Mouse (Mus musculus) layer of hippocampus, postnatal 14 days (tissue): ENCODE measurements around the gene Col5a1. TPM values are rescaled to one million over a fixed set of nuclear protein-coding genes. Genes with fewer than 3 reads are reported as not detected.

Experiments
- DNase-seq, 2 experiments: peaks; one replicate each; pipeline ENCODE4 v3.0.0; 2021 to 2022; ENCODE audit warnings: low spot score in 2 of 2, mixed read lengths in 1 of 2
- long read RNA-seq, 2 experiments: library from polyadenylated mRNA; stranded (forward); transcript quantifications; one replicate each; pipeline ENCODE4 v2.0.0; 2021
- total RNA-seq, 2 experiments: library from RNA; stranded (reverse); gene quantifications; 2 replicates each; pipeline ENCODE4 v1.2.3; 2021

Col5a1 gene
- 1 to 10 TPM; 5.9 to 6.1 TPM for total RNA-seq
- long read RNA-seq, experiment 1, partial matches to known transcripts = 0 of 1 reads
- long read RNA-seq, experiment 1, other reads (novel, unspliced or antisense) = 1 of 1 reads
- long read RNA-seq, experiment 2, partial matches to known transcripts = 3 of 4 reads
- long read RNA-seq, experiment 2, other reads (novel, unspliced or antisense) = 1 of 4 reads

DNA sequence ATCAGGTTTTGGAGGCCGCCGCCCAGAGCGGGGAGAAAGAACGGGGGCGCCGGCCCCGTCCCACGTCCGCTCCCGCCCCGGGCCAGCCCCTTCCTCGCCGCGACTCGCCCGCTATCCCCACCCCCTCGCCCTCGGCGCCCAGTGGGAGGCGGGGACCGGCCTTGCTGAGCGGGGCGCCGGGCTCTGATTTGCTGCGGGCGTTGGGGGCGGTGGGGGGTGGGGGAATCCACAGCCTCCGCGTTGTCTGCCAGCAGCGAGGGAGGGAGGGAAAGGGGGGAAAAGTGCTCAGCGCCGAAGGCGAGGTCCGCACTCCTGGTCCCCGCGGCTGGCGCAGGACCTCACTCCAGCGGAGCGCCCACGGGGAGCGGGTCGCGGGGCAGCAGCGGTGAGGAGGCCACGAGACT, at the start of gene Col5a1:
Gene Col5a1 (plus strand): TSS at position 278 of the 404 bp plus-strand sequence.
- peak; percentile 32 to 42 for DNase-seq

GRCm38 (mm10) chr2:27838112-27838511, 48.1 kb upstream of the Col5a1 start:
- no peak for DNase-seq

GRCm38 (mm10) chr2:27840890-27841289, 45.3 kb upstream of the Col5a1 start:
- DNase-seq = no peak

GRCm38 (mm10) chr2:27842893-27843292, 43.3 kb upstream of the Col5a1 start:
- DNase-seq = no peak

DNA sequence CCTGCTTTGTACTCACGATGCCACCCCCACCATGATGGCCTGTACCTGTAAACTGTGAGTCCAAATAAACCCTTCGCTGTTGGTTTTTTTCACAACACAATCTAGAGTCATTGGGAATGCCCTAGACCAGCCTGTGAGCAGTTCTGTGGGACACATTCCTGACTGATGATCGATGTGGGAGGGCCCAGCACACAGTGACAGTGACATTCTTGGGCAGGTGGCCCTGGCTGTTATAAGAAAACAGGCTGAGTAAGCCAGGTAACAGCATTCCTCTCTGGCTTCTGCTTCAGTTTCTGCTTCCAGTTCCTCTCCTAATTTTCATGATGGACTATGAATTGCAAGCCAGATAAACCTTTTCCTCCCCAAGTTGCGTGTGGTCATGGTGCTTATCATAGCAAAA, 41.3 kb upstream of the Col5a1 start:
- DNase-seq = no peak

DNA sequence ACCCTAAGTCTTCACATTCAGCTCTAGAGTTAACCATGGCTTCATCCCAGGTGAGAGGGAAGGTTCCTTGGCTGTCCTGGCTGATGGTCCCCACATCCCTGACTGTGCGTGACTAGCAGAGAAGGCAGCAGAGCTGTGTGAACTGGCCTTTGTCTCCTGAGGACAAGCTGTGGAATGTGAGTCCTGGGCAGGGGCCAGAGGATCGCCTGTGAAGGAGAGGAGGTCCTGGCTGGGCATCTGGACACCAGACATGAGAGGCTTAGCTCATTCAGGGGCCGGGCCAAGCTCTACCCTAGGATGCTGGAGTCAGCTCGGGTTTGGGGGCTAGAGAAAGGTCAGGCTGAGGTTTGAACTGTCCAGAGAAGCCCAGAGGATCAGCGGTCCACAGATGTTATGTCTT, 39.2 kb upstream of the Col5a1 start:
- DNase-seq = no peak

DNA sequence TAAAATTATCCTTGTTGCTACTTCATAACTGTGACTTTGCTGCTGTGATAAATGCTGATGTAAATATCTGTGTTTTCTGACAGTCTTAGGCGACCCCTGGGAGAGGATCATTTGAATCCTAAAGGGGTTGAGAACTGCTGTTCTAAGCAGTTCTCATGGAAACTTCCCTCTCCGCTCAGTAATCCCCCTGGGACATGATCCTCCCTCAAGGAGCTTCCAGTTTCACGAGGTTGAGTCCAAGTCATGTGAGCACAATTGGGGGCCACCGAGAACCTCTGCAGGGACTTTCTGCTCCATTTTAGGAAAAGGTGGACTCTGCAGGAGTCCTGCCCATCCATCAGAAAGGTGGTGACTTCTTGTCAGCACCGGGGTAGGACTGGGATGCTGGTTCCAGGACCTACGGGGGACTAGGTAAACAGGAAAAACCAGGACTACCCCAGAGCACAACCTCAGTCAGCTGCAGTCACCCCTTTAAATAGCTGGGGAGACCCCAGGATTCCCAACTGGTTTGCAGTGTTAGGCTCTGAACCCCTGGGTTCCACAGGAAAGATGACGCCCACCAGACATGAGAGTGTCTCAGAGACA, 38.3 kb upstream of the Col5a1 start:
- no peak for DNase-seq

GRCm38 (mm10) chr2:27848466-27848865, 37.8 kb upstream of the Col5a1 start:
- DNase-seq = no peak

DNA sequence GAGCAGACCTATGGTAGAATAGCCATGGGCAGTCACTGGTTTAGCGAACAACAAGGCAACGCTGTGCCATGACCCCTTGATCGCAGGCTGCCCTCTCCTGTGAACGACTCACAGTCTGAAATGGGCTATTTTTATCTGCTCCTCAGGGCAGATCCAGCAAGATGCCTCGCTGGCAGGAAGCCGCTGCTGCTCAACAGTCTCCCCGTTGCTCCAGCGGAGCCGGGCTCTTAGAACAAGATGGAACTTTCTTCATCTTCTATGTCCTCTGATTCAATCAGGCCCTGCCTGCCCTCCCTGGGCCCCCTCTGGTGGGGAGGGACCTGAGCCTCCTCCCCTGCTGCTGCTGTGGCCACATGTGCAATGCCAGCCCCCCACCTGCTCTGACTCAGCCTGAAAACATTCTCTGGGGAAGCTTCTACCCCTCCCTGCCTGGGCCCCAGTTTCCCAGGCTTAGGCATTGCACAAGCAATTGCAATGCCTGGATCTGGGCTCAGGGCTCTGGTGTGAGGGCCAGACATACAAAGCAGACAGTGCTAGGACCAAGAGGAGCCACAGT, 27.8 kb upstream of the Col5a1 start:
- no peak for DNase-seq

- no peak for DNase-seq
Observed at GRCm38 (mm10) chr2:27861576-27862238, 24.5 kb upstream of the Col5a1 start.

GRCm38 (mm10) chr2:27864491-27865365, 21.5 kb upstream of the Col5a1 start:
- DNase-seq = no peak

GRCm38 (mm10) chr2:27870586-27870985, 15.6 kb upstream of the Col5a1 start:
- no peak for DNase-seq

DNA sequence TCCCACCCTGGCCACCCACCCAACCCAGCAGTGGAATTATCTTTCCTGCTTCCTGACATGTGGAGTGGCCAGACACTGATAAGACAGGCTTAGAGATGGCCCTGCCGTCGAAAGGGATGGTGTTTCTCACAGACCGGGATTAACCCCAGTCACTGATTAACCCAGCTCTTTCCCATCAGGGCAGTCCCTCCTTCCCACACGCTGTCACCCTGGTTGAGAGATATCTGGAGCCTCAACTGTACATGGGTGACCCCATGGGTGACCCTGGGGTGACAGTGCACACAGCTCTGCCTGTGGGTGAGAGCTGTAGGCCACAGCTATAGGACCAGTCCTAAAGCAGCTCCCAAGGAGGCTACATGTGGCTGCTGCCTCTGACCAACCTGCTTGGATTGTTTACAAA, 15.2 kb upstream of the Col5a1 start:
- no peak for DNase-seq

DNA sequence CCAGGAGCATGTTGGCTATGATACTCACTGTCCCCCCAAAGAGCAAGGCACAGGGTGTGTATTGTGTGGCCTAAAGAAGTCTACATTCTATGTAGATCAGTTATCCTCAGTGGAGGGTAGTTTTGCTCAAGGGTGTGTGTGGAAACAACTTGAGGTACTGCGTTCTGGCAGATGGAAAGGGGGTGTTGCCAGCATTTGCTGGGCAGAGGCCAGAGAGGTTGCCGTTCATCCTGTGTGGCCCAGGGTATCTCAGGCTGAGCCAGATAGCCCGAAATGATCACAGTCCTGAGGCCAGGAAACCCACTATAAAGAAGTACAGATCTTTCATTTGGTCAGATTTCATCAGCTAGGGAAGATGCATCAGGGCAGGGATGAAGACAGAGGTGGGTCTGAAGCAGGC, 13.9 kb upstream of the Col5a1 start:
- no peak for DNase-seq

DNA sequence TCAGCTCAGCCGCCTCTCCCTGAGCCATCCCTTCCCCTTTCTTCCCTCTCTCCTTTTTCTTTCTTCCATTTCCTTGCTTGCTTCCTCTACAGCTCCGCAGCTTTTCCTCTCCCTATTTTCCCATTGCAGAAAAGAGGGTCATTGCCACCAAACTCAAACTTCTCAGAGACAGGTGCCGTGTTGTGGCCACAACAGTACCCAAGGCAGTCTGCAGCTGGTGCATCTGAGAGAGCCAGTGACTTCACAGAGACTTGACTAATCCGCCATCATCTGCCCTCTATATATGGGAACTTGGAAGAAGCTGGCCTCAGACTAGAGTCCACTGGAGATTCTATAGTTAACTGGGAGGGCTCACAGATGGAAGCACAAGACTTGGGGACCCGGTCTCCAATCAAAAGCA, 13.2 kb upstream of the Col5a1 start:
- DNase-seq = no peak

- no peak for DNase-seq
Observed at GRCm38 (mm10) chr2:27874596-27874995, 11.6 kb upstream of the Col5a1 start.

GRCm38 (mm10) chr2:27875231-27875630, 11.0 kb upstream of the Col5a1 start:
- DNase-seq = no peak

- no peak for DNase-seq
Observed at GRCm38 (mm10) chr2:27875786-27876185, 10.4 kb upstream of the Col5a1 start.

DNA sequence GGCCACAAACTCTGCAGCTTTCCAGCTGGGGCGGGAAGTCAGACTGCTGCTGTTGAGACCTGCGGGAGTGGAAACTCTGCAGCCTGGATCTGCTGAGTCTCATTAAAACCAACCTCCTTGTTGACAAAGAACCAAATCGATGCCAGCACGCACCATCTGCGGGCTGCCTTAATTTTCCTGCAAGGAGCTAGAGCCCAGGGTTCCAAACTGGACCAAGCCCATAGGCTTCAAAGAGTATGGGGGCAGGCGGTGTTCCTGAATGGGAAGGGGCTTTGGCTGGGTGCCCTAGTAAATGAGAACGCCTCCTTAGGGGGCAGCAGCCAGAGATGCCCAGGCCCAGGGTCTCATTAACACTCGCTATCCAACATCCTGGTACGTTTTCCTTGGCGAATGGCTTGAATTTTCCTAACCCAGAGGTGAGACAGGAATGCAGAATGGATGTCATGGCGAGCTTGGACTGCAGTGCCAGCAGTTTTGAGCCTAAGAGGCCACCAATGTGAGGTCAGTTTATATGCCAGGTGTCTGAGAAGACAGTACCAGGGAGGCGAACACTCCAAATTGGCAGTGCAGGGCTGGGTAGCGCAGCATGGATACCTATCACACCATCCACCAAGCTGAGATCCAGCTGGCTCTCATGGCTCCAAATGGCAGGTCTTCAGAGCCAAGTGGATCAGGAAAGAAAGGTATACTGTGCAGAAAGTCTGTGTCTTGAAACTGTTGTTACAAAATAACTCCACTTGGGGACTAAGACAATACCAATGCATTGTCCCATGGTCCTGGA, 9.3 kb upstream of the Col5a1 start:
- no peak for DNase-seq

GRCm38 (mm10) chr2:27878066-27878465, 8.2 kb upstream of the Col5a1 start:
- DNase-seq = no peak

- DNase-seq = no peak
Observed at GRCm38 (mm10) chr2:27883276-27883675, 2.9 kb upstream of the Col5a1 start.
